Mouse (Mus musculus) neural tube, postnatal 0 days (tissue): ENCODE results near the gene Caprin2. TPM values are rescaled to one million over a fixed set of nuclear protein-coding genes. Genes with fewer than 3 reads are reported as not detected.

Experiments used
- polyA plus RNA-seq: library from polyadenylated mRNA; unstranded; fragments of >200 nt; fragmentation: Nextera tagmentation; extraction: Ambion mirVana; gene quantifications from 2 replicates; pipeline ENCODE4 v1.2.1, GENCODE M21; 2015

Caprin2 gene
- polyA plus RNA-seq: 6.9 and 7.9 TPM in 2 replicates

DNA sequence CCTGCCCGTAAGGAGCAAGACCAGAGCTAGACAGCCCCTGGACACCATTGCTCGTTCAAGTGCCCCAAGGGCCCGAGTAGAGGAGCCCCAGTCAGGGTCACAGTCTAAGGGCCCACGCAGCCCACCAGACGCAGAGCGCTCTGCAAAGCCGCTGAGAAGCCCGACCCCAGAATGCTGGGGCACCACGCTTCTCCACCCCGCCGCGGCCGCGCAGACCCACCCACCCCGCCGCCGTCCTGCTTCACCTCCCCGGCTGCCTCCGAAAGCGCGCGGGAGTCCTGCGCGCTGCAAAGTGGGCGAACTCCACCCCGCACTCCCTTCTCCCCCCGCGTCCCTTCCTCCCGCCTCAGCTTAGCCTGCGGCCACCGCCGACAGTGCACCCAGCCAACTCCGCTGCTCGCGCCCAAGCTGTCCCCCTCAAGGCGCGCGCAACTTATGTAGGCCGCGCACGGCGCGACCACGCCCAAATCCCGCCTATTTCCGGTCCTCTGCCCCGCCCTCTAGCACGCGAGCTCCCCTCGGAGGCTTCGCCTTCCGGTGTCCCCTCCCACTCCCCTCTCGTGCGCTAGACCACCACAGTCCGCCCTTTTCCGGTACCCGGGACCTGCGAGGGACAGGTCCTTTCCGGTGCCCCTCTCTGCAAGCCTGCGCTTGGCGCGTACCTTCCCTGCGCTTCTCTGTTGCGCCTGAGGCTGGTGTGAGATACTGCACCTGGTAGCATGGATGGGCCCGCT, at the start of gene Caprin2:
Gene Caprin2 (minus strand): TSS at position 465 of the 734 bp plus-strand sequence.

DNA sequence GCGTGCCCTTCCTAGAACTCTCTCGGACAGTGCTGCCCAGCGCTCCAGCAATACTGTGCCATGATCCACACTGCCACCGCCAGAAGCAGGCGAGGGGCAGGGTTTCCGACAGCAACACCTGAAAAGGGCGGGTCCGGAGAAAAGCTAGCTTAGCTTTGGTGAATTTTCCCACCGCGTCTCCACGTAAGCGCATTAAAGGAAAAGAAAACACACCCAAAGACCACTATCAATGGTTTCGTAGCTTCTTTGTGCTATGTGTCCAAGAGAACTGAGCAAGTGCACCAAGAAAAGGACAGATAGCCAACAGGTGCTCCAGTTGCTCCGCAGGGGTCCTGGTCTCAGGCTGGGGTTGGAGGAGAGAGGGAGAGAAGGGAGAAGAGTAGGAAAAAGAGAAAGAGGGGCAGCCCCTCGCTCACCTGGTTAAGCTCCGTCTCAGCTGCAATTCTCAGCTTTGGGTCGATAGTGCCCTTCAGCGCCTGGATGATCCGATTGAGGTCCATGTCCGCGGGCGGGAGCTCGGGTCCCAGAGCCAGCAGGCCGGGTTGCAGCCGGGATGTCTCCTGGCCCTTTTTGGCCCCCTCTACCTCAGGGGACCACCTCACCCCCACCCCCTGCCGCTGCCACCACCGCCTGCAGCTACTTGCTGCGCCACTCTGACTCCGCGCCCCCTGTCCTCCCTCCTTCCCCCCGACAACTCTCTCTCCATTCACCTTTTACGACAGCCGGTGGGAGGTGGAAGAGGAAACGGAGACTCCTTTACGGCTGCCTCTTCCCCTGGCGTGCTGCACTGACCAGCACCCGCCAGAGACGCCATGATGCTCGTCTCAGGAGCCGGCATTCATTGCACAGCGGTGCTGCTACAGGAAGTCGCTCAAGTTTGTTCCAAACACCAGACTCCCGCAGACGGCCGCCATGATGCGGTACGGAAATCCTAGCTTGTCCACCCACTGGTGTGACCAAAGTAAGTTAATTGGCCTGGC, 65.0 kb downstream of the Caprin2 start, which contains the start of gene Ipo8:
Gene Ipo8 (minus strand): TSS at position 720 of the 980 bp plus-strand sequence.

Other genes with a start within 250 kb of the Caprin2 start
- 15.5 and 16.1 TPM in 2 replicates for gene Ipo8, start 64.8 kb downstream of the Caprin2 start, polyA plus RNA-seq
- gene Sinhcaf, start 50.2 kb upstream of the Caprin2 start, polyA plus RNA-seq: 6.6 and 6.8 TPM in 2 replicates
- 12.3 and 13.3 TPM in 2 replicates for gene Dennd5b, start 205.4 kb upstream of the Caprin2 start, polyA plus RNA-seq
- gene Gm10203, start 233.9 kb upstream of the Caprin2 start, polyA plus RNA-seq: not detected in 2 replicates
- 5.5 and 5.9 TPM in 2 replicates for gene Etfbkmt, start 243.6 kb upstream of the Caprin2 start, polyA plus RNA-seq